Mouse (Mus musculus): Measurements from ENCODE around the gene Irx4.

- no peak for TF ChIP-seq MAX (IDR thresholded peaks at IDR 0.05; ENCODE audit: low read depth)
- no peak for TF ChIP-seq POLR2AphosphoS2 (IDR thresholded peaks at IDR 0.05; ENCODE audit: insufficient read length, low read depth)
- no peak for TF ChIP-seq TCF12 (IDR thresholded peaks at IDR 0.05; ENCODE audit: insufficient read depth, poor library complexity, severe bottlenecking)
- no peak for TF ChIP-seq REST (IDR thresholded peaks at IDR 0.05; ENCODE audit: insufficient read depth, insufficient read length)
- TF ChIP-seq E2F4 (IDR thresholded peaks at IDR 0.05; ENCODE audit: insufficient read depth), result no peak
These were observed 9.6 kb downstream of the Irx4 start for GRCm38 (mm10) chr13:73269891-73270290.
